8 mouse cellular contexts compared by ENCODE assay signal in the genomic region with DNA sequence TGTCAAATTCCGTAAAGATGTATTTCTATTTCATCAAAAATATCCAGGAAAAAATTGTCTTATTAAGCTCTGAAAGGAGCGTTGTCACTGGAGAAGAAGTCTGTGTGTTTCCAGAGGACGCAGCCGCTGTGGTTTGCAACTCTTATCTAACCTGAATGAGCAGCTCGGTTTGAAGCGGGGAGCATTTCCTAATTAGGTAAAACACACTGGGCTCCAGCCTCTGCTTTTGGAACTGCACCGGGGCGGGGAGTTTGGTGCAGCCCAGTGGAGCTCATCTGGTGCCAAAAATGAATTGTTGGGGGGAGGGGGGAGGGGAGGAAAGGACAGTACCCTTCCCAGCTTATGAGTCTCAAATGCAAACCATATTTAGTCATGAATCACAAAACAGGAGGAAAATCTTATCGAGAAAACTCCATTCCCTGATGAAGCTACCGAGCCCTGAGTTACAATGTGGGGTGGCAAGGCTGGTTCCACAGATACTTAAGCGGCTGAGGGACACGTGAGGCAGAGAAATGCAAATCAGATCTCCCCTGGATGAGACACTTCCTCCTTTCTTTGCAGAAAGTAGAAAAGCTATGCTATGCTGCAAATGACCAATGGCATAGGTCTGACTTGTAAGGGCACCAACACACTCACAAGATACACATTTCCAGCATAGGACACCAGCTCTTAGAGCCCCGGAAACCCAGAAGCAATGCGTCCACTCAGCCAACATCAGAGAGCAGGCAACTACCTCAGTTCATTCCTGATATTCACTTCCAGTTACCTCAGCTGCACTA. TPM values are rescaled to one million over a fixed set of nuclear protein-coding genes. Genes with fewer than 3 reads are reported as not detected.
DNase-seq lines count a peak whose midpoint lies in the region; ATAC-seq and TF ChIP-seq lines count a peak whose summit lies in the region.

No protein-coding gene starts in this region.

- peak overlapping the region; percentile 45; the same call in 1 of the 2 replicates for H3K9ac ChIP-seq in intestine, postnatal 0 days (ENCODE audit: low read depth, low read length)

- peak; percentile 94 for DNase-seq in heart, adult 11 months
- DNase-seq in heart, adult 8-10 months (ENCODE audit: low spot score) = no peak
- DNase-seq in right cerebral cortex, postnatal 10 days (ENCODE audit: low spot score in 2 of 2) = no peak
- DNase-seq in frontal cortex, postnatal 25 days (ENCODE audit: low spot score in 2 of 2) = no peak
- DNase-seq in layer of hippocampus, postnatal 25 days (ENCODE audit: extremely low spot score in 1 of 2, low spot score in 1 of 2) = no peak

- H3K36me3 ChIP-seq in intestine, postnatal 0 days (ENCODE audit: control insufficient read depth, insufficient read depth) = no peaks in the 10 kb centered on the region
- H3K36me3 ChIP-seq in megakaryocyte, embryonic 14.5 days (replicated peaks; ENCODE audit: low read length) = no peaks in the 10 kb centered on the region

- no peak for TF ChIP-seq CTCF in bone marrow macrophage, adult 2 months (IDR thresholded peaks at IDR 0.05; ENCODE audit: low read depth, low read length)
- no peak for TF ChIP-seq CTCF in intestine, postnatal 0 days (IDR thresholded peaks at IDR 0.05; ENCODE audit: low read depth)

- H3K4me1 ChIP-seq in bone marrow macrophage, adult 2 months (ENCODE audit: control insufficient read depth, insufficient read depth, low read length) = peaks cover 28% of the 10 kb centered on the region
- H3K4me1 ChIP-seq in intestine, postnatal 0 days (replicated peaks; ENCODE audit: control insufficient read depth, insufficient read depth, low read length) = no peaks in the 10 kb centered on the region
- peaks cover 28% of the 10 kb centered on the region for H3K4me1 ChIP-seq in megakaryocyte, embryonic 14.5 days

- H3K27me3 ChIP-seq in intestine, postnatal 0 days (replicated peaks; ENCODE audit: control insufficient read depth, insufficient read depth, low read length) = no peaks in the 10 kb centered on the region
- peaks cover 3% of the 10 kb centered on the region for H3K27me3 ChIP-seq in megakaryocyte, embryonic 14.5 days (replicated peaks)

- ATAC-seq in intestine, postnatal 0 days = no peak

- TF ChIP-seq POLR2A in bone marrow macrophage, adult 2 months (IDR thresholded peaks at IDR 0.05; ENCODE audit: borderline replicate concordance, low read depth, low read length) = no peak

- WGBS in intestine, postnatal 0 days = 36% methylated on average over 14 of the region's 14 CpGs

- H3K27ac ChIP-seq in bone marrow macrophage, adult 2 months (ENCODE audit: insufficient read depth, low read depth, low read length) = peak overlapping the region; percentile 13; the same call in 1 of the 2 replicates
- H3K27ac ChIP-seq in intestine, postnatal 0 days (ENCODE audit: low read depth, low read length) = peak overlapping the region; percentile 46; the same call in 1 of the 2 replicates

- 0 out of 2 replicates have a peak overlapping the region, but pooled peaks have one; percentile 6 for H3K4me3 ChIP-seq in bone marrow macrophage, adult 2 months (ENCODE audit: insufficient read depth, low read length)
- peak overlapping the region; percentile 40 for H3K4me3 ChIP-seq in intestine, postnatal 0 days (ENCODE audit: low read depth, low read length)
- H3K4me3 ChIP-seq in megakaryocyte, embryonic 14.5 days (replicated peaks) = peak overlapping the region; percentile 74

- H3K9me3 ChIP-seq in intestine, postnatal 0 days (ENCODE audit: control insufficient read depth) = no peaks in the 10 kb centered on the region
- H3K9me3 ChIP-seq in megakaryocyte, embryonic 14.5 days = no peaks in the 10 kb centered on the region

- H3K4me2 ChIP-seq in intestine, postnatal 0 days (replicated peaks; ENCODE audit: low read depth) = peak overlapping the region; percentile 25

RNA-seq across cellular contexts. Expression of a gene that starts 1.1 kb away (rescaled TPM):
- 10 to 100 TPM; 56.1 to 79.3 (median 71.1) TPM for total RNA-seq in heart, adult 8-10 months (2022)
- 22.4 and 25.9 TPM in 2 replicates for polyA plus RNA-seq in bone marrow macrophage, adult 2 months (2012; ENCODE audit: insufficient read depth, insufficient read length, missing spikeins)
- 1,651 and 1,727 TPM in 2 replicates for polyA plus RNA-seq in intestine, postnatal 0 days (2015; fragmentation: Nextera tagmentation; extraction: Ambion mirVana)
- not detected in 2 replicates for polyA plus RNA-seq in megakaryocyte, embryonic 14.5 days (2012; ENCODE audit: insufficient read depth, low replicate concordance)
- total RNA-seq in layer of hippocampus, postnatal 25 days (2021) = 10 to 100 TPM; 14.5 to 16.3 TPM

RNA-seq across cellular contexts. Expression of a gene that starts 36.2 kb away (rescaled TPM):
- 10 to 100 TPM in 3 of 4 experiments, 1 to 10 TPM in 1; 8.6 to 14.3 (median 12.6) TPM for total RNA-seq in heart, adult 8-10 months (2022)
- 18.6 and 21.7 TPM in 2 replicates for polyA plus RNA-seq in bone marrow macrophage, adult 2 months (2012; ENCODE audit: insufficient read depth, insufficient read length, missing spikeins)
- polyA plus RNA-seq in intestine, postnatal 0 days (2015; fragmentation: Nextera tagmentation; extraction: Ambion mirVana) = 14.2 and 15.6 TPM in 2 replicates
- polyA plus RNA-seq in megakaryocyte, embryonic 14.5 days (2012; ENCODE audit: insufficient read depth, low replicate concordance) = 0.47 TPM in 1 of 2 replicates, not detected in the other
- total RNA-seq in layer of hippocampus, postnatal 25 days (2021) = 1 to 10 TPM in 1 of 2 experiments, under 1 TPM in 1; 0.61 to 2.0 TPM

Comparison
In these comparisons a context has a peak if more than half of its experiments do, and no peak if none do; other contexts are left out.
1. H3K4me3 ChIP-seq: peak in every context shown above with its lines; median percentile 74 in megakaryocyte, embryonic 14.5 days; 40 in intestine, postnatal 0 days; 6 in bone marrow macrophage, adult 2 months.
2. RNA of a gene that starts 1.1 kb away (polyA plus RNA-seq): 1,651 to 1,727 TPM in intestine, postnatal 0 days; 22.4 to 25.9 TPM in bone marrow macrophage, adult 2 months and not detected in megakaryocyte, embryonic 14.5 days; every median in the first group is over 10 times any median in the second.
3. RNA of a gene that starts 36.2 kb away (polyA plus RNA-seq): 18.6 to 21.7 TPM in bone marrow macrophage, adult 2 months and 14.2 to 15.6 TPM in intestine, postnatal 0 days; 0.47 TPM in megakaryocyte, embryonic 14.5 days; every median in the first group is over 10 times any median in the second.